Mouse (Mus musculus) limb, embryonic 14.5 days (tissue): ENCODE measurements around the gene Spc24. TPM values are rescaled to one million over a fixed set of nuclear protein-coding genes. Genes with fewer than 3 reads are reported as not detected.

Experiments used
- ATAC-seq: fragments of 200-750 bp; cut with Nextera tagmentation; 2 replicates; pipeline ENCODE4 v1.8.0; 2017; ENCODE audit warnings: low read depth, moderate number of reproducible peaks, moderate TSS enrichment; ENCODE audit not compliant: low FRiP score
- DNase-seq: peaks from one replicate; pipeline ENCODE4 v3.0.0-alpha.2; 2015; ENCODE audit warnings: low spot score
- H3K27ac ChIP-seq: fragments of 300-500 bp; sonication (generic); replicated peaks from 2 replicates; pipeline ENCODE4 v1.5.1; 2014; ENCODE audit warnings: low read depth, mild to moderate bottlenecking, low read length, moderate library complexity, mixed read lengths
- H3K27me3 ChIP-seq: fragments of 300-500 bp; sonication (generic); 2 replicates; pipeline ENCODE4 v1.6.1; 2014; ENCODE audit warnings: low read length, mixed read lengths; ENCODE audit not compliant: control insufficient read depth, insufficient read depth
- H3K36me3 ChIP-seq: fragments of 300-500 bp; sonication (generic); 2 replicates; pipeline ENCODE4 v1.6.1; 2014; ENCODE audit warnings: mild to moderate bottlenecking, low read length, moderate library complexity, mixed read lengths; ENCODE audit not compliant: control insufficient read depth, insufficient read depth
- H3K4me1 ChIP-seq: fragments of 300-500 bp; sonication (generic); 2 replicates; pipeline ENCODE4 v1.6.1; 2014; ENCODE audit warnings: antibody characterized with exemption, low read length, mixed read lengths; ENCODE audit not compliant: control insufficient read depth, insufficient read depth
- H3K4me2 ChIP-seq: fragments of 300-500 bp; sonication (generic); replicated peaks from 2 replicates; pipeline ENCODE4 v1.6.1; 2014; ENCODE audit warnings: low read depth, mild to moderate bottlenecking, low read length, moderate library complexity; ENCODE audit not compliant: severe bottlenecking
- H3K4me3 ChIP-seq: fragments of 300-500 bp; sonication (generic); replicated peaks from 2 replicates; pipeline ENCODE4 v1.5.1; 2014; ENCODE audit warnings: low read length
- H3K9ac ChIP-seq: fragments of 300-500 bp; sonication (generic); 2 replicates; pipeline ENCODE4 v1.6.1; 2014; ENCODE audit warnings: mild to moderate bottlenecking, low read depth, low read length, moderate library complexity; ENCODE audit not compliant: severe bottlenecking
- H3K9me3 ChIP-seq: fragments of 300-500 bp; sonication (generic); 2 replicates; pipeline ENCODE4 v1.6.1; 2016; ENCODE audit warnings: low read length; ENCODE audit not compliant: control insufficient read depth
- POLR2A ChIP-seq: fragments of 200-500 bp; IDR thresholded peaks from 2 replicates; pipeline ENCODE4 v1.8.0; 2012; ENCODE audit warnings: inconsistent platforms, mild to moderate bottlenecking, moderate library complexity, borderline replicate concordance; ENCODE audit not compliant: insufficient read depth, insufficient read length; ENCODE audit errors: extremely low read depth
- WGBS: fragments of 180-500 bp; shearing (Covaris S2); extraction: QIAGEN DNeasy Blood & Tissue Kit; methylation state at CpG from one replicate; pipeline ENCODE4 v1.1.7; 2014; 5-methylcytosine and 5-hydroxymethylcytosine counted together
- polyA plus RNA-seq, 2 experiments: library from polyadenylated mRNA; depleted of rRNA in 1 of 2; stranded (reverse) in 1 of 2; unstranded in 1 of 2; fragments of >200 nt; fragmentation: Nextera tagmentation in 1 of 2; extraction: Ambion mirVana in 1 of 2; gene quantifications; 2 replicates each; pipeline versions ENCODE4 v1.2.1 to v1.2.3; 2012 to 2014

Gene Spc24
- polyA plus RNA-seq (2012; rRNA removed) = 64.8 and 68.8 TPM in 2 replicates
- 84.3 and 92.5 TPM in 2 replicates for polyA plus RNA-seq (2014; fragmentation: Nextera tagmentation; extraction: Ambion mirVana)

- Histone ChIP-seq H3K27ac (peak within 1 kb of the TSS; percentile 44; the same call in 1 of the 2 replicates), H3K4me3 (peak within 1 kb of the TSS; percentile 89), H3K27me3 (no peaks in the 10 kb centered on the region), H3K9me3 (no peaks in the 10 kb centered on the region), H3K36me3 (peaks cover 14% of the 10 kb centered on the region), H3K4me2 (peak within 1 kb of the TSS; percentile 93), H3K9ac (peak within 1 kb of the TSS; percentile 66), H3K4me1 (peaks cover 6% of the 10 kb centered on the region; the same call in 1 of the 2 replicates)
- under 1% methylated on average over 45 of the region's 54 CpGs for WGBS
- ATAC-seq (peak; percentile 97), DNase-seq (peak; percentile 98)
- 0 out of 2 replicates have a peak, but pooled peaks have one; percentile 46 for TF ChIP-seq POLR2A
Observed at GRCm38 (mm10) chr9:21760155-21761088, at the start of gene Spc24. Spc24 (minus strand) TSS chr9:21760303.

- H3K27me3 ChIP-seq = no peaks in the 10 kb centered on the region
- no peak overlapping the region for H3K27ac ChIP-seq
- H3K9ac ChIP-seq = no peak overlapping the region
- H3K4me1 ChIP-seq = no peaks in the 10 kb centered on the region
- peaks cover 31% of the 10 kb centered on the region for H3K36me3 ChIP-seq
- ATAC-seq = no peak
- TF ChIP-seq POLR2A = no peak
- no peak overlapping the region for H3K4me3 ChIP-seq
- no peak for DNase-seq
- no peak overlapping the region for H3K4me2 ChIP-seq
- WGBS = 66% methylated on average over 3 of the region's 3 CpGs
- H3K9me3 ChIP-seq = no peaks in the 10 kb centered on the region
Observed at GRCm38 (mm10) chr9:21808561-21808960, 48.5 kb upstream of the Spc24 start.

GRCm38 (mm10) chr9:21806976-21807375 is 46.9 kb upstream of the Spc24 start:
- H3K9me3 ChIP-seq = no peaks in the 10 kb centered on the region
- DNase-seq (no peak), ATAC-seq (no peak)
- H3K9ac ChIP-seq = no peak overlapping the region
- no peaks in the 10 kb centered on the region for H3K4me1 ChIP-seq
- no peak for TF ChIP-seq POLR2A
- no peak overlapping the region for H3K27ac ChIP-seq
- no peak overlapping the region for H3K4me3 ChIP-seq
- H3K36me3 ChIP-seq = peaks cover 27% of the 10 kb centered on the region
- H3K27me3 ChIP-seq = no peaks in the 10 kb centered on the region
- H3K4me2 ChIP-seq = no peak overlapping the region
- 88% methylated on average over 11 of the region's 11 CpGs for WGBS

DNA sequence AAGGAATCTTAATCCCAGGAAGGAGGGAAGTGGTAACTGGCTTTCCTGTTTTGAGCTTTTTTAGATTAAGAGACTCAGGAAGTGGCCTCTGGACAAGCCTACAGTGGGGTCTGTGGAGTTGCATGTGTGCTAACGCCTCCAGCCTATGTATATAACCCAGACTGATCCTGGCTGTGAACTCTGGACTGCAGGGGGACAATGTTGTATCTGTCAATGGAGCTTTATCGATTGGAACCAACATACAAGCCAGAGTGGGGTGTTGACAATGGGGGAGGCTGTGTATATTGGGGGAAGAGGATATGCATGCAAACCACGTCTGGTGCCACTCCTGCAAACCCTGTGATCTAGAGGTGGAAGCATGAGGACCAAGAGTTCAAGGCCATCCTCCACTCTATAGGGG is 46.3 kb upstream of the Spc24 start:
- 70% methylated on average over 3 of the region's 3 CpGs for WGBS
- no peak overlapping the region for H3K27ac ChIP-seq
- H3K27me3 ChIP-seq = no peaks in the 10 kb centered on the region
- H3K4me2 ChIP-seq = no peak overlapping the region
- no peaks in the 10 kb centered on the region for H3K4me1 ChIP-seq
- no peak overlapping the region for H3K9ac ChIP-seq
- no peak overlapping the region for H3K4me3 ChIP-seq
- no peak for TF ChIP-seq POLR2A
- no peaks in the 10 kb centered on the region for H3K9me3 ChIP-seq
- H3K36me3 ChIP-seq = peaks cover 27% of the 10 kb centered on the region
- DNase-seq = no peak
- ATAC-seq = no peak

DNA sequence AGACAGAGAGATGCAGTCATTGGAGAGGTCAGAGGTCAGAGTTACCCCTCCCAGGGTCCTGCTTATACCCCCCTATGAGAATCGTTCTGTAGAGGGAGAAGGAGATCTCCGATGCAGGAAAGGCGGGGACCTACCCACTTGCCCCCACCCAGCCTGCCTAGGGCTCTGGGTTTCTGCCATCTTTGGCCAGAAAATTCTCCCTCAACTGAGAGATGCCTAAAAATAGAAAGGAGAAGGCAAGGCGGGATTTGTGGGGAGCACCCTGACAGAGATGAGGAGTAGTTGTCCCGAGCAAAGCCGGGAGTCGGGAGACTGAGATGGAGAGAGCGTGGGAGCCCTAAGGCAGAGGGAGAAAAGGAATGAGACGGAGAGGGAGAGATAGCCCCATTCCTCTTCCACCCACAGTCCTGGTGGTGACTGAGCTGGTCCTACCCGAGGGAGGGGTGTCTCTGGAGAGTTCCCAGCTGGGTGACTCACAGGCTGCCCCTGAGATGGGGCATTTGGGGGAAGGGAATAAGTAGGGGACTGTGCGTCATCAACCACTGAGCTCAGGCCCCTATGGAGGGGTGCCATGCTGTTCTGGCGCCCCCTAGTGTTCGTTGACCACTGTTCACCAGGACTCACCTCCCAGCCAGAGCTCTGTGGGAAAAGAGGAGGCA is 44.0 kb upstream of the Spc24 start:
- Histone ChIP-seq H3K36me3 (peaks cover 32% of the 10 kb centered on the region), H3K4me3 (no peak overlapping the region), H3K27ac (no peak overlapping the region), H3K9ac (no peak overlapping the region), H3K27me3 (no peaks in the 10 kb centered on the region), H3K9me3 (no peaks in the 10 kb centered on the region), H3K4me1 (no peaks in the 10 kb centered on the region), H3K4me2 (no peak overlapping the region)
- DNase-seq (peak; percentile 85), ATAC-seq (peak; percentile 89)
- no peak for TF ChIP-seq POLR2A
- 46% methylated on average over 13 of the region's 13 CpGs for WGBS
